Mouse (Mus musculus): Measurements from ENCODE around the gene Alk. TPM values are rescaled to one million over a fixed set of nuclear protein-coding genes. Genes with fewer than 3 reads are reported as not detected.

The Alk gene
- total and polyA plus RNA-seq, 3 experiments: 0.05 TPM; not detected in 2

GRCm38 (mm10) chr17:71828647-71829414 lies 775.6 kb downstream of the Alk start:
- DNase-seq (ENCODE audit: low spot score): no peak
- Histone ChIP-seq H3K36me3 (replicated peaks) (no peaks in the 10 kb centered on the region), H3K4me3 (ENCODE audit: low read depth, low read length) (no peak overlapping the region), H3K9me3 (replicated peaks) (peaks cover 66% of the 10 kb centered on the region), H3K27me3 (ENCODE audit: insufficient read depth, low read length) (no peaks in the 10 kb centered on the region), H3K4me1 (ENCODE audit: insufficient read depth, low read depth, low read length) (no peaks in the 10 kb centered on the region)
- ATAC-seq (ENCODE audit: extremely low read depth, insufficient number of reproducible peaks, low FRiP score, poor library complexity, severe bottlenecking): no peak
- TF ChIP-seq CTCF (IDR thresholded peaks at IDR 0.05; ENCODE audit: low read depth, low read length): no peak

- no peaks in the 10 kb centered on the region for H3K4me1 ChIP-seq (ENCODE audit: insufficient read depth, low read depth, low read length)
- no peaks in the 10 kb centered on the region for H3K27me3 ChIP-seq (ENCODE audit: insufficient read depth, low read length)
- no peaks in the 10 kb centered on the region for H3K36me3 ChIP-seq (replicated peaks)
- H3K9me3 ChIP-seq (replicated peaks): peaks cover 60% of the 10 kb centered on the region
- no peak for TF ChIP-seq CTCF (IDR thresholded peaks at IDR 0.05; ENCODE audit: low read depth, low read length)
- TF ChIP-seq POLR2AphosphoS5 (IDR thresholded peaks at IDR 0.05; ENCODE audit: insufficient replicate concordance, low read depth, low read length): no peak
- no peak for TF ChIP-seq GATA1 (IDR thresholded peaks at IDR 0.05; ENCODE audit: borderline replicate concordance, low read length)
- TF ChIP-seq GATA2 (IDR thresholded peaks at IDR 0.05; ENCODE audit: borderline replicate concordance, low read depth, low read length): no peak
- no peak for TF ChIP-seq TAL1 (conservative IDR thresholded peaks at IDR 0.05; ENCODE audit: low read depth, low read length)
- no peak overlapping the region for H3K4me3 ChIP-seq (ENCODE audit: low read depth, low read length)
- DNase-seq (ENCODE audit: low spot score) (no peak), ATAC-seq (ENCODE audit: extremely low read depth, insufficient number of reproducible peaks, low FRiP score, poor library complexity, severe bottlenecking) (no peak)
These were observed 776.8 kb downstream of the Alk start for GRCm38 (mm10) chr17:71827627-71828026.

- TF ChIP-seq CTCF (IDR thresholded peaks at IDR 0.05; ENCODE audit: low read depth, low read length): no peak
- Histone ChIP-seq H3K9me3 (replicated peaks) (peaks cover 57% of the 10 kb centered on the region), H3K27me3 (ENCODE audit: insufficient read depth, low read length) (no peaks in the 10 kb centered on the region), H3K36me3 (replicated peaks) (no peaks in the 10 kb centered on the region), H3K4me1 (ENCODE audit: insufficient read depth, low read depth, low read length) (no peaks in the 10 kb centered on the region), H3K4me3 (ENCODE audit: low read depth, low read length) (no peak overlapping the region)
- DNase-seq (ENCODE audit: low spot score): no peak
- ATAC-seq (ENCODE audit: extremely low read depth, insufficient number of reproducible peaks, low FRiP score, poor library complexity, severe bottlenecking): no peak
These were observed 777.8 kb downstream of the Alk start for GRCm38 (mm10) chr17:71826603-71827002.

GRCm38 (mm10) chr17:71823622-71824306 lies 780.7 kb downstream of the Alk start:
- H3K27me3 ChIP-seq (ENCODE audit: insufficient read depth, low read length): no peaks in the 10 kb centered on the region
- H3K36me3 ChIP-seq (replicated peaks): no peaks in the 10 kb centered on the region
- no peaks in the 10 kb centered on the region for H3K4me1 ChIP-seq (ENCODE audit: insufficient read depth, low read depth, low read length)
- DNase-seq (ENCODE audit: low spot score): no peak
- H3K4me3 ChIP-seq (ENCODE audit: low read depth, low read length): no peak overlapping the region
- TF ChIP-seq TAL1 (conservative IDR thresholded peaks at IDR 0.05; ENCODE audit: low read depth, low read length) (no peak), CTCF (IDR thresholded peaks at IDR 0.05; ENCODE audit: low read depth, low read length) (no peak), GATA2 (IDR thresholded peaks at IDR 0.05; ENCODE audit: borderline replicate concordance, low read depth, low read length) (no peak)
- ATAC-seq (ENCODE audit: extremely low read depth, insufficient number of reproducible peaks, low FRiP score, poor library complexity, severe bottlenecking): no peak
- peaks cover 46% of the 10 kb centered on the region for H3K9me3 ChIP-seq (replicated peaks)

Other genes with a start within 250 kb of the Alk start
- gene Ypel5, start 231.8 kb upstream of the Alk start, total RNA-seq (2014; fragmentation: Nextera tagmentation): 39.1 and 42.2 TPM in 2 replicates
- gene Ypel5, start 231.8 kb upstream of the Alk start, total RNA-seq (2017): 46.0 and 49.7 TPM in 2 replicates
- gene Ypel5, start 231.8 kb upstream of the Alk start, polyA plus RNA-seq (2012): 9.0 and 10.0 TPM in 2 replicates

Measured in G1E (cell line).